Mouse (Mus musculus) cerebellum, adult 2 months (tissue): ENCODE results near the gene Cbx6. TPM values are rescaled to one million over a fixed set of nuclear protein-coding genes. Genes with fewer than 3 reads are reported as not detected.

Experiments used
- DNase-seq, 2 experiments: peaks; one replicate each; pipeline ENCODE4 v3.0.0; 2021
- H3K27ac ChIP-seq: fragments of 200-500 bp; 2 replicates; pipeline ENCODE4 v1.5.1; 2012; ENCODE audit warnings: low read length, control low read depth, inconsistent platforms; ENCODE audit not compliant: insufficient read depth
- H3K27me3 ChIP-seq: fragments of 200-500 bp; 2 replicates; pipeline ENCODE4 v1.6.1; 2012; ENCODE audit warnings: inconsistent platforms, mild to moderate bottlenecking, low read length, moderate library complexity; ENCODE audit not compliant: control insufficient read depth, insufficient read depth
- H3K4me1 ChIP-seq: fragments of 200-500 bp; 2 replicates; pipeline ENCODE4 v1.6.1; 2011; ENCODE audit warnings: low read length; ENCODE audit not compliant: control insufficient read depth, insufficient read depth
- H3K4me3 ChIP-seq: fragments of 200-500 bp; replicated peaks from 2 replicates; pipeline ENCODE3; 2011; ENCODE audit warnings: mild to moderate bottlenecking, low read depth, low read length, control low read depth; ENCODE audit not compliant: insufficient read depth
- CTCF ChIP-seq: fragments of 200-500 bp; IDR thresholded peaks from 2 replicates; pipeline ENCODE4 v1.5.1; 2011; ENCODE audit warnings: low read depth, mild to moderate bottlenecking, control low read depth, low read length, moderate library complexity, borderline replicate concordance; ENCODE audit not compliant: insufficient read depth
- POLR2A ChIP-seq: fragments of 200-500 bp; IDR thresholded peaks from 2 replicates; pipeline ENCODE4 v1.6.1; 2011; ENCODE audit warnings: low read length, control low read depth, borderline replicate concordance; ENCODE audit not compliant: insufficient read depth
- WGBS: fragments of 180-500 bp; shearing (Covaris S2); methylation state at CpG from one replicate; pipeline ENCODE4 v1.1.7; 2018; 5-methylcytosine and 5-hydroxymethylcytosine counted together
- polyA plus RNA-seq: library from polyadenylated mRNA; depleted of rRNA; stranded (reverse); fragments of >200 nt; gene quantifications from 2 replicates; pipeline ENCODE4 v1.2.3, GENCODE M21; 2012

The Cbx6 gene
- polyA plus RNA-seq, 1 experiment, result 183 TPM

DNA sequence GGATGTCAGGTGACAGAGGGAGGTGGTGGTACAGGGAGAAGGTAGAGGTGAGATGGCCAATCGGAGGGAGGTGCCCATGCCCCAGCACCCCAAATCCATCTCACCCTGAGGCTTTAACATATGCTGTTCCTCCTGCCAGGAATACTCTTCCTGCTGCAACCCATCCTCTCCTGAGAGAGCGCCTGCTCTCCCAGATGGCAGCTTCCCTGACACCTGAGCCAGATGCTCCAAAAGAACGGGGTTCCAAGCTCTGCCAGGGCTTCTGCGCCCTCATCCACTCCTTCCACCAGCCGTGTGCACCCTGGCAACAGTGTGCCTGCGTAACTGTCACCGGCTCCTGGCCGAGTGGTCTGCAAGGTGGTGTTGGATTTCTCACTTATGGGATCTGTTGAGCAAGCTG lies 36.8 kb downstream of the Cbx6 start:
- DNase-seq, result peak; percentile 55 to 56
- no peaks in the 10 kb centered on the region for H3K27me3 ChIP-seq
- TF ChIP-seq POLR2A (no peak), CTCF (no peak)
- H3K4me3 ChIP-seq, result no peak overlapping the region
- H3K4me1 ChIP-seq, result peaks cover 76% of the 10 kb centered on the region
- peak overlapping the region; percentile 36; the same call in 1 of the 2 replicates for H3K27ac ChIP-seq
- WGBS, result 12% methylated on average over 8 of the region's 8 CpGs

DNA sequence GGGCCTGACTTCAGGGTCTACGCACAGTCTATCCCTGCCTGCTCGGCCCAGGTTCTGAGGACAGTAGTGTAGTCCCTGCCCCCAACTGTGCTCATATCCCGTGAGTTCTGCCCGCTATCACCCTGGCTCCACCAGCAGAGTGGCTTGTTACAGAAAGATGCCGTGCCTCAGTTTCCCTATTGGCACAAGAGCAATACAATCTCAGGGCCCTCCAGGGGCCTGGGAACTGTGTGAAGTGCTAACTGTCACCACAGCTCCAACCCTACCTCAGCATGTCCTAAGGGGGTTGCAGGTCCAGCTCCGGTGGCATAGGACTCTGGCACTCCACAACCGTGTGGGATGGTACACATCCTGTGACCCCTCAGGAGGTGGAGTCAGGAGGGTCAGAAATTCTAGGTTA lies 37.4 kb downstream of the Cbx6 start:
- WGBS, result 39% methylated on average over 7 of the region's 7 CpGs
- TF ChIP-seq POLR2A, result no peak
- TF ChIP-seq CTCF, result no peak
- Histone ChIP-seq H3K27ac (peak overlapping the region; percentile 10; the same call in 1 of the 2 replicates), H3K4me1 (peaks cover 79% of the 10 kb centered on the region), H3K27me3 (no peaks in the 10 kb centered on the region), H3K4me3 (no peak overlapping the region)
- DNase-seq, result no peak

DNA sequence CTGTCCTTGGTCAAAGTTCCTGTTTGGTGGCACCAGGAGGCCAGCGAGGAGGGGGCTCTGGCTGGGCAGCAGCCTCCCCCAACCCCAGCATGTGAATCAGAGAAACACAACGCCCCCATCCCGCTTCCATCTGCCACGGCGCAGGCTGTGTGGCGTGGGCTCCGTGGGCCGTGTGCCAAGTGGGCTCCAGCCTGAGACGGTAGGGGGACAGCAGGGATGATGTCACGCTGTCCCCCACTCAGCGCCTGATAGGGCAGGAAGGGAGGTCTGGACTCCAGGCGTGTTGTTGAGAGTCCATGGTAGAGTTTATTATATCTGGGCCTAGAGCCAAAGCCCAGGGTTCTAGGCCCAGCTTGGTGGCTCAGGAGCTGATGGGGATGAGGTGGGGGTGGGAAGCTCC lies 38.2 kb downstream of the Cbx6 start:
- H3K4me3 ChIP-seq, result no peak overlapping the region
- H3K27ac ChIP-seq, result no peak overlapping the region
- peaks cover 79% of the 10 kb centered on the region for H3K4me1 ChIP-seq
- TF ChIP-seq CTCF (no peak), POLR2A (no peak)
- no peaks in the 10 kb centered on the region for H3K27me3 ChIP-seq
- no peak for DNase-seq
- 18% methylated on average over 12 of the region's 12 CpGs for WGBS

DNA sequence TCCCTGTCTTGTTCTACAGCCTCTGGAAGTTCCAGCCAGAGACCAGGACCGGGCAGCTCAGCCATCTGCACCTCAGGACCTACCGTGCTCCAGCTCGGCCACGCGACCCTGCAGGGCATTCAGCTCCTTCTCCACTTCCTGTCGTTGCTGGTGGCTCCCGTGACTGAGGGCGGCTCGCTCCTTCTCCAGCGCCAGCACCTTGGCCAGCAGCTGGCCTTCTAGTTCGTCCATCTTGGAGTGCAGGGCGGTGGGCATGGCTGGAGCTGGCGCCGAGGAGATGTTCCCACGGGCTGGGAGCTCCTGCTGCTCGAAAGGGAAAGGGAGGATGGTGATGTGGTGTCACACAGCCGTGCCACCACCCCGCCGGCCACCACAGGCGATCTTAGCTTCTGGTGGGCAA lies 40.3 kb downstream of the Cbx6 start:
- no peaks in the 10 kb centered on the region for H3K27me3 ChIP-seq
- 23% methylated on average over 20 of the region's 20 CpGs for WGBS
- TF ChIP-seq CTCF (no peak), POLR2A (no peak)
- peaks cover 81% of the 10 kb centered on the region for H3K4me1 ChIP-seq
- H3K27ac ChIP-seq, result 0 out of 2 replicates have a peak overlapping the region, but pooled peaks have one; percentile 2
- peak in 1 of 2 experiments; percentile 34 for DNase-seq
- H3K4me3 ChIP-seq, result no peak overlapping the region

DNA sequence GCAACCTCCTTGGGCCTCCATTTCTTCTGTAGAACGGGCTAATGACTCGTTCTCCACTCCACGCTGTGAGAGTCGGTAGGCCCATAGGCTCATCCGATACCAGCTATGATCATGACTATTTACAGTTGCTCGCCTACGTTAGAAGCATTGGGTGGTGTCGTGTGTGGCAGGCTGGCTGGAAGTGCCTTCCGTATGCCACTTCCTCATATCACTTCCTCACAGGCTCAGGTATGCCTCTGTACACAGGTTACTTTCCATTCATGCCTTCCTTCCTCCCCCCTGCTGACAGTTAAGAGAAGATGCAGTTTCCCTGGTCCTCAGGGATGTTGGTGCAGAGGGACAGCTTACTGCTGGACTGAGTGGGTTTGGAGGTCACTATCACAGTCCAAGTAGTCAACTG lies 41.4 kb downstream of the Cbx6 start:
- 92% methylated on average over 9 of the region's 9 CpGs for WGBS
- Histone ChIP-seq H3K4me3 (no peak overlapping the region), H3K4me1 (peaks cover 72% of the 10 kb centered on the region), H3K27me3 (no peaks in the 10 kb centered on the region), H3K27ac (no peak overlapping the region)
- TF ChIP-seq CTCF (no peak), POLR2A (no peak)
- no peak for DNase-seq

DNA sequence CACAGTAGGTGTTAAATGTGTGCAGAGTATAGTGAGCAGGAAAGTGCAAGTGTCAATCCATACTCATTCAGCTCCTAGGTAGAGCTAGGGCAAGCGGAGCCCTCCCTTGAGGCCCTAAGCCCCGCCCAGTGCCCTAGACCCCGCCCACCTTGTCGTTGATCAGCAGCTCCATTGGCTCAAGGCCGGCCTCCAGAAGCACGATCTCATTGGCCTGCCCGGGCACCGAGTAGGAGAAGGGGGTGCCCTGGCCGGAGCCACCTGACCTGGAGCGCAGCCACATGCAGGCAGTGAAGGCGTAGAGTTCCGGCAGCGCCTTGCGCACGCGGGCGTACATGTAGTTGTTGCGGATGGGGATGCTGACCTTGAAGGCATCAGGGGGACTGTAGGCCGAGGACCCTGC lies 42.0 kb downstream of the Cbx6 start:
- Histone ChIP-seq H3K27ac (no peak overlapping the region), H3K4me1 (peaks cover 65% of the 10 kb centered on the region), H3K27me3 (no peaks in the 10 kb centered on the region), H3K4me3 (no peak overlapping the region)
- TF ChIP-seq POLR2A (no peak), CTCF (no peak)
- peak; percentile 47 to 58 for DNase-seq
- WGBS, result 37% methylated on average over 19 of the region's 19 CpGs

DNA sequence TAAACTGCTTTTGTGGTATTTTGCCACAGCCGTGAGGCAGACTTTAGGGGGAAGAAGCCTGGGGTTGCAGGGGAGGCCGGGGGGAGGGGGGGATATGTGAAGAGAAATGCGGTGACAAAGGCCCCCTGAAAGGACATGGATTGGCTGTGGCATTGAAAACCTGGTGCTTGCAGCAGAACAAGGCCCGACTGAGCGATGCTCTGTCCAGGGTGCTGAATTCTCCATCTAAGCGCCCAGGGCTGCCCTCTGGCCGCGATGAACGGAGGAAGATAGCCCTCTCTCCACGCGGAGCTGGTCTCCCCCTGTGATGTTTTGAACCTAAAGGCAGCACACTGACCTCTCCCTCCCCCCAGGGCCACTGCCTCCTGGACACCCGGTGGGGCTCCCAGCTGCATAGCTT lies 43.0 kb downstream of the Cbx6 start:
- DNase-seq, result peak in 1 of 2 experiments; percentile 32
- no peak overlapping the region for H3K4me3 ChIP-seq
- no peaks in the 10 kb centered on the region for H3K27me3 ChIP-seq
- 35% methylated on average over 12 of the region's 12 CpGs for WGBS
- TF ChIP-seq POLR2A (no peak), CTCF (no peak)
- H3K27ac ChIP-seq, result no peak overlapping the region; the same call in 1 of the 2 replicates
- peaks cover 63% of the 10 kb centered on the region for H3K4me1 ChIP-seq

DNA sequence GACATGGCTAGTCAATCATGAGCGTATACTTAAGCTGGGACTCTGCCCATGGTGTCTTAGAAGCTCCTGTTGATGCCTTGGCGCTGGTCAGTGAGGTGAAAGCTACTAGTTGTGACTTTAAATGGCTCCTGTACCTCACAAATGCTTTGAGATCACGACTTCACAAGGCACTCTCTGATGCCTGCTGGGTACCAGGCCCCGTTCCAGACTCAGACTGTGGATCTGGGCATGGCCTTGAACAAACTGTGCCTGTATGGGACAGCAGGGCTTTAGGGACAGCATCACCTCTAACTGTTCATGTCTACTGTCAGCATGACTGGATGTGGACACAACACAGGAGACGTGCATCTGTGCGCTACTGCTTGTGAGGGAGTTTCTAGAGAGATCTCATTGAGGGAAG lies 43.6 kb downstream of the Cbx6 start:
- Histone ChIP-seq H3K4me1 (peaks cover 63% of the 10 kb centered on the region), H3K4me3 (no peak overlapping the region), H3K27ac (no peak overlapping the region; the same call in 1 of the 2 replicates), H3K27me3 (no peaks in the 10 kb centered on the region)
- 30% methylated on average over 6 of the region's 6 CpGs for WGBS
- DNase-seq, result peak; percentile 79 to 87
- no peak for TF ChIP-seq CTCF
- TF ChIP-seq POLR2A, result no peak
